Mouse (Mus musculus) erythroblast, embryonic 14.5 days (primary cell): ENCODE measurements at regions not wholly inside any gene's neighbourhood (a gene's known extent, or its start where the extent isn't known, plus 50 kb on each side); places are given as distances from the start of the nearest gene placed in this dataset.

Source experiments
- GATA1 ChIP-seq: IDR thresholded peaks from 2 replicates; pipeline ENCODE4 v1.6.1; 2012; ENCODE audit warnings: low read length, inconsistent platforms, mixed read lengths
- TAL1 ChIP-seq: IDR thresholded peaks from 3 replicates; pipeline ENCODE4 v1.6.1; 2012; ENCODE audit warnings: low read length, inconsistent platforms, mixed read lengths

GRCm38 (mm10) chr4:105336557-105336956 lies 179.4 kb downstream of the Plpp3 start:
- no peak for TF ChIP-seq GATA1
- TF ChIP-seq TAL1: no peak
